Mouse (Mus musculus) neutrophil, adult 5-6 weeks (primary cell): ENCODE results near the gene Cog3. TPM values are rescaled to one million over a fixed set of nuclear protein-coding genes. Genes with fewer than 3 reads are reported as not detected.
"Not testable (repeated sequence)": the region's sequence is repeated elsewhere in the genome, so short reads cannot be mapped to it uniquely, and the experiment has no call there.

ENCODE experiments used
- ATAC-seq: fragments of 151-379, 151-347 bp; 2 replicates; pipeline ENCODE4 v1.8.0; 2017; ENCODE audit warnings: mild to moderate bottlenecking, moderate TSS enrichment; ENCODE audit not compliant: insufficient number of reproducible peaks, poor library complexity, low FRiP score, severe bottlenecking; ENCODE audit errors: extremely low read depth
- total RNA-seq: library from RNA; stranded (forward); fragments of 200-1000 nt; gene quantifications from 2 replicates; pipeline ENCODE4 v1.2.3, GENCODE M21; 2017

Gene Cog3
- 41.1 and 41.4 TPM in 2 replicates for total RNA-seq

GRCm38 (mm10) chr14:75753991-75754817, at the start of gene Cog3:
Gene Cog3 (minus strand): TSS chr14:75754517.
- peak; percentile 96 for ATAC-seq

DNA sequence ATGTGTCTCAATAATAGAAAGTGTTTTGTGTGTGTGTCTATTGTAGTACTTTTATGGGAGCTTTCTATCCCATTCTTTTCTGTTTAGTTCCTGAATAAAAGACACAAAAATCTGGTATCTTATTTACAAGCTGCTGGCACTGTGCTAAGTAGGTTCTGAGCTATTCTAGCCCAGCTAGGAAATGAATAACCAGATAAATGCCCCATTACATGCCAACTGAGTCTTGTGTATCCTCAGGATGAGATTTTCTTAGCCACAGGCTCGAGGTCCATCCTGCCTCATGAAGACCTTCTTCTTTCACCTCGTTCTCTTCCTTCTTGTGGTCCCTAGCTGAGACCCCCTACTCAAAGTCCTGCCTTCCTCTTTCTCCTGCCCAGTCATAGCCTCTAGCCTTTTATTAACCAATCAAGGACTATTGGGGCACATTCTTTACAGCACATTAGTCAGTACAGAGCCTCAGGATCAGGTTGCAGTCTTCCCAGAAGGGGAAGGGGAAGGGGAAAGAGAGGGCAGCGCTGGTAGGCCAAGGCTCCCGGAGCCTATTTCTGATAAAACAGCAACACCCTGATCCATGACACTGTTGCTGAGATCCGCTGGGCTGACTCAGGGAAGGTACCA, 43.6 kb upstream of the Cog3 start:
- no peak for ATAC-seq

DNA sequence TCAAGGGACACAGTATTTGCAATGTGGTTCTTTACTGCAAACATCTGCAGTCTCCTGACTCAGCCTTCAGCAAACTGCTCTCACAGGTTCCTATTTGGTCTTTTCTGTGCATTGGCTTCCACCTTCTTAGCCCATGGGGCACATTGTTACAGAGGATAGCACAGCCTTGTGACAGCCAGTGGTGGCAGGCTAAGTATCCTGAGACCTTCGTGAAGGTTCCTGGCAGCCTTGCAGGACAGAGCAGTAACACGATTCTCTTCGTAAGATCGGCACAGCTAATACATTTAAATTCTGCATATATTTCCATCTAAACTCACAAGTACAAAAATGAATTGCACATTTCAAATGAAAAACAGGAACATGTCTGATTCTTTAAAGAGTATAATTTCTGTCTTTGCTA, 41.6 kb upstream of the Cog3 start:
- ATAC-seq = no peak

DNA sequence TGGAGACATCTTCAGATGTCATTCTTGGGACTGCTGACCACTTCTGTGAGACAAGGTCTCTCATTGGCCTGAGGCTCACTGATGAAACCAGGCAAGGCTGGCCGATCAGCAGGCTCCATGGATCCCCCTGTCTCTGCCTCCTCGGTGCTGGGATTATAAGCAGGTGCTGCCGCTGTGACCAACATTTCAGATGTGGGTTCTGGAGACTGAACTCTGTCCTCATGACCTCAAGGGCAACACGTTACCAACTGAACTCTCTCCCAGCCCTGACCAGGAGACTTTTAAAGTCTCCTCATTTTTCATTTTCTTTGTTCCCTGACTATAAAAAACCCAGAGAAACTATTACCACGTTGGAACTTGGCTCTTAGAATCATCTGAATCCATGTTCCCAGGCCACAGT, 40.4 kb upstream of the Cog3 start:
- no peak for ATAC-seq

DNA sequence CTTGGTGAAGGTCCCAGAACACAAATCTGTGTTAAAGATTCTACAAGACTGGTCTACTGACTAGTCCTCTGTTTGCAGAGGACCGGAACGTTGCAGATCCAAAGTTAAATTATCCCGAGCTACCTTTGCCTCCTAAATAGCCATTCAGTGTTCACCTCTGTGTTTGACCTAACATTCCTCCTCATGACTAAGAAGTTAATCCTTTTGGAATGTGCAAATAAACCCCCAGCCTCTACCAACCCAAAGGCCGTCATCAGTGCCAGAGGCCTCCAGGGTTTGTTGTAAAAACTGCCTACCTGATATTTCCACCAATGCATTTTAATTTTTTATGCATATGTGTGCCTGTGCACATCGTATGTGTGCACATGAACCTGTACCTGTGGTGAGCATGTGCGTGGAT, 40.0 kb upstream of the Cog3 start:
- ATAC-seq = no peak

DNA sequence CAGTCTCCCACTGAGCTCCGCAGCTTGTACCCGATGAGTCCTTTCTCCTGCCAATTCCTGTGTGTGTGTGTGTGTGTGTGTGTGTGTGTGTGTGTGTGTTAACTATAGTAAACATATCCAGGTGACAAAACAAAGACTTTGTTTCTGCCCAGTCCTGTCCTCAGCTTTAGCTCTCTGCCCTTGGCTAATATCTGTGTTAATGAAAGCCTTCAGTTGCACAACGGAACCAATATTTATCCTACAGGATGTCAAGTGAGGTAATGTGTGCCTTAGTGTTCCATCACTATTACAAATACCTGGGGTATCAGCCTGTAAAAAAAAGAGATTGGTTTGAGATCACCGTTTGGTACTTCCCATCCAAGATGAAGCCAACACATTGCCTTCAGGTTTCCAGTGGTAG, 38.8 kb upstream of the Cog3 start:
- no peak for ATAC-seq

DNA sequence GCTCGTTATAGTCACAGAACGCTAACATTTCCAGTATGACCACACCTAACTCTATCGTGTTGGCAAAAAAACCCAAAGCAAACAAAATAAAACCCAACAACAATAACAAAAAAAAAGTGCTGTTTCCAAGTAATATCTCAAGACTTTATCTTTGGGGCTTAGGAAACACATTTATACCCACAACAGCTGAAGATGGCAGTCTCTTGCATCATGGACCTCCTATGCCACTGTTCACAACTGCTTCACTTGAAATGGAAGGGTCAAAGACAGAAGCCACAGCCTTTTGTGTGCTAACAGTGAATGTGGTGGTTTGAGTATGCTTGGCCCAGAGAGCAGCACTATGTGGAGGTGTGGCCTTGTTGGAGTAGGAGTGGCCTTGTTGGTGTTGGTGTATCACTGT, 37.1 kb upstream of the Cog3 start:
- ATAC-seq = no peak

GRCm38 (mm10) chr14:75790411-75790996, 36.2 kb upstream of the Cog3 start:
- no peak for ATAC-seq

- no peak for ATAC-seq
Measured at GRCm38 (mm10) chr14:75789291-75789690, 35.0 kb upstream of the Cog3 start.

DNA sequence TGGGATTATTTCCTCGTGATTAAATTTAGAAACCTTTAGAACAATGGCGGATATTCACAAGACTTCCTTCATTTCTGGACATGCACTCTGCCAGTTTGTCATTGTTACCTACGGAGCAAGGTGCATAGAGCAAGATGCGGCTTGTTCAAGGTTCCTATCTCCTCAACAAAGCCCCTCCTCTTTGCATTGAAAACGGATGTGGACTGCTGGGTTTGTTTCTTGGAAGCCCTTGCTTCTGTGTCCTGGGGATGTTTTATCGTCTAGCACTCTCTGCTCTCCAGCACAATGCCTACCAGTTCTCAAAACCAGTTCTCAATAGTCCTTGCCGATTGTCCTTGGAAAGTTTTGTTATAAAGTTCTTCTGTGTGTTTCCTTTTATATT, 33.5 kb upstream of the Cog3 start:
- no peak for ATAC-seq

DNA sequence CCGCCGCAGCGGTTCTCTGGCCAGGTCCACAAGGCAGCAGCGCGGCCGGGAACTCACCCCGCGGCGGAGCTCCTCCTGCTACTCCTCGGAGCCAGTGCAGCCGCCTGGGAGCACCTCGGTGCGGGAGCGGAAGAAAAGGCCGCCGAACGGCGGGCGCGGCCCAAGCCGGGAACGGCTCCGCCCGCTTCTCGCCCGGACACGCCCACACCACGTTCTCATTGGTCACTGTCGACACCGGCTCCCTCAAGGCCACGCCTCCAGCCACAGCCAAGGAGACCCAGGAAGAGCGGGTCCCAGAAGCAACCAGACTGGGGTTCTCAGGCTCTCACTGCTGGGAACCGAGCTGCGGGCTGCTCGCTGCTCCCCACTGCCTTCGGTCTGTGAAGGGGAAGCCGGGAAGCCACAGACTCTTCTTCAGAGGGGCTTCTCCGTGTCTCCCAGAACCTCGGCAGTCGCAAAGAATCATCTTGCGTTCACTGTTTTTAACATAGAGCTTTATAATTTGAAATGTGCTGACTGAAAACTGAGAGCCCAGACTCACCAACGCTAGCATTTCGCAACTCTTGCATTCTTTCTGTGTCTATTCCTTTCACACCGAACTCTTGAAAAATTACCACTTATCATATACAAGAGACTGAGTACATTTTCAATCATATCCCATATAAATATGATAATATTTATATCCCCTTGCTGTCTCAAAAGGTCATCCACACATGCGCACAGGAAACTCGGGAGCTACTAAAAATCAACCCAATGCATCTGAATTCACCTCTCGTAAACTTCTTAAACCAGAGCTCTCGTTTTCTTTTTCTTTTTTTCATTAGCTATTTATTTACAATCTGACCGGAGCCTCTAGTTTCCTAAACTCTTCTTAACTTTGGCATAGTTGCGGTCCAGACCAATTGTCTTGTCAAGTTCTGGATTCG, 32.8 kb upstream of the Cog3 start, which contains the start of gene Slc25a30:
TSS of gene Slc25a30 (minus strand) at position 170 of the 926 bp plus-strand sequence.
- ATAC-seq = peak; percentile 99

- ATAC-seq = peak; percentile 49
Measured at GRCm38 (mm10) chr14:75786424-75786867, 32.1 kb upstream of the Cog3 start.

DNA sequence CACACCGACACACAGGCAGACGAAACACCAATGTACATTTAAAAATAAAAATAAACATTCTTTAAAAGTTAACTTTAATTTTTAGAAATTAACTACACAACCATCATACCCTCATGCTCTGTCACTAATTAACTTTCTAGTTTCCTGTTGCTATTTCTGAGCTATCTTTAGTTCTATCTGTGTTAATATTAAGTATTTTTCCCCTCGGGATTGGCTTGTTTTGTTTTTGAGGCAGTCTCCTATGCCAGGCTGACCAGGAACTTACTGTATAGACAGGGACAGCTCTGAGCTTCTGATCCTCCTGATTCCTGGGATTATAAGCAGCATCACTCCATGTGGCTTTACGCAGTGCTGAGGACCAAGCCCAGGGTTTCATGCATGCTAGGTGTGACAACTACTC, 25.6 kb upstream of the Cog3 start:
- no peak for ATAC-seq

GRCm38 (mm10) chr14:75776637-75777036, 22.3 kb upstream of the Cog3 start:
- no peak for ATAC-seq

GRCm38 (mm10) chr14:75773431-75773830, 19.1 kb upstream of the Cog3 start:
- no peak for ATAC-seq

DNA sequence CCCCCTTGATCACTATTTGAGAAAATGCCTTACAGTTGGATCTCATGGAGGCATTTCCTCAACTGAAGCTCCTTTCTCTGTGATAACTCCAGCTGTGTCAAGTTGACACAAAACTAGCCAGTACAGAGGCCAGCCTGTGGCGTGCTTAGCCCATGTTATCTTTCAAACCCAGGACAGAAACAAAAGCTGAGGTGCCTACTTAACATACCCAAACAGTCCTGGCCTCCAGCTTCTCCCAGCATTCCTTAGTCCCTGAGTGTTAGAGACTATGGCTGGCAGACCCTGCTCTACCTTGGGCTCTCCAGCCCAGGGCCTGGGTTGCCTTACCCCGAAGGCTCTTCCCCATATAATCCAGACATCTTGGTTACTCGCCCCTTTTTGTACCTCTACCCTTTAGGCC, 18.1 kb upstream of the Cog3 start:
- not testable (repeated sequence) for ATAC-seq

GRCm38 (mm10) chr14:75771101-75771501, 16.8 kb upstream of the Cog3 start:
- ATAC-seq = no peak

DNA sequence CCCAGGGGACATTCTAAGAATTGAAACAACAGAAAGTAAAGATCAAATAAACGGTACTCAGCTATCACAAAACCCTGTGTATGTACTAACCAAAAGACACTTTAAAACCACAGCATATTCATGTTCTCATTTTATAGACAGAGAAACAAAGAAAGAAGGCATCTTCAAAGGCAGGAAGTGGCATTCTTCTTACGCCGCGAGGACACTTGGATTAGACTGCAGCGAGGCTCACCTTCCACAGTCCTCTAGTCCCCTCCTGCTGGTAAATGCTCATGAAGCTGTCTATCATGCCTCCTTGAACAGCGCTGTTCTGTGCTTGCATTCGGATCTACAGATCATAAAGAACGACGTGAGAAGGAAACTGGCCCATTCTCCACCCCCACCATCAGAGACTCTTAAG, 15.0 kb upstream of the Cog3 start:
- ATAC-seq = peak; percentile 35; the same call in 1 of the 2 replicates

DNA sequence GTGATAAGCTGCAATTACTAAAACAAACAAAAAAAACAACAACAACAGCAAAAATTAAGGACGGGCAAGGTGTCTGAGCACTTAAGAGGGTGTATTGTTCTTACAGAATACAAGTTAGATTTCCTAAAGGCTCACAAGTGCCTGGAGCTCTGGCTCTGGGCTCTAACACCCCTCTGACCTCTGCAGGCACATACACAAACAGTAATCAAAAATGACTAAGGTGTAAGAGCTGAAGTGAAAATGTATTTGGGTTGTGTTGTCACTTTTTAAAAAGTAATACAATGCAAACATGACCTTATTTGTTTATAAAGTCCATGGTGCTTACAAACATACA, 13.9 kb upstream of the Cog3 start:
- ATAC-seq = no peak
